Mouse (Mus musculus) CH12.LX (cell line): ENCODE data around the gene Ctnnd2.

Experiments used
- CTCF ChIP-seq, 2 experiments: IDR thresholded peaks in 1 of 2; conservative IDR thresholded peaks in 1 of 2; 2 replicates each; pipeline ENCODE4 v1.5.1; 2011 to 2012; ENCODE audit warnings: low read depth in 2 of 2, low read length in 2 of 2, improper control_type of control experiment in 1 of 2, inconsistent platforms in 1 of 2, mild to moderate bottlenecking in 1 of 2, moderate library complexity in 1 of 2
- ELF1 ChIP-seq: IDR thresholded peaks from 2 replicates; pipeline ENCODE4 v1.6.1; 2014; ENCODE audit warnings: low read depth, mild to moderate bottlenecking, inconsistent platforms, low read length, improper control_type of control experiment
- EP300 ChIP-seq: IDR thresholded peaks from 2 replicates; pipeline ENCODE4 v1.6.1; 2011; ENCODE audit warnings: low read length, improper control_type of control experiment
- ETS1 ChIP-seq: conservative IDR thresholded peaks from 2 replicates; pipeline ENCODE4 v1.6.1; 2012; ENCODE audit warnings: low read depth, mild to moderate bottlenecking, inconsistent platforms, low read length, improper control_type of control experiment, moderate library complexity
- IRF4 ChIP-seq: IDR thresholded peaks from 2 replicates; pipeline ENCODE4 v1.6.1; 2014; ENCODE audit warnings: low read depth, mild to moderate bottlenecking, inconsistent platforms, low read length, improper control_type of control experiment
- MAFK ChIP-seq: IDR thresholded peaks from 2 replicates; pipeline ENCODE4 v1.6.1; 2011; ENCODE audit warnings: low read length, improper control_type of control experiment; ENCODE audit not compliant: insufficient replicate concordance
- MAX ChIP-seq: IDR thresholded peaks from 2 replicates; pipeline ENCODE4 v1.6.1; 2011; ENCODE audit warnings: low read length, improper control_type of control experiment
- MAZ ChIP-seq: IDR thresholded peaks from 2 replicates; pipeline ENCODE4 v1.6.1; 2012; ENCODE audit warnings: low read depth, mild to moderate bottlenecking, inconsistent platforms, low read length, improper control_type of control experiment, moderate library complexity
- MEF2A ChIP-seq: IDR thresholded peaks from 2 replicates; pipeline ENCODE4 v1.6.1; 2014; ENCODE audit warnings: low read depth, mild to moderate bottlenecking, inconsistent platforms, low read length, improper control_type of control experiment, borderline replicate concordance
- MXI1 ChIP-seq: IDR thresholded peaks from 2 replicates; pipeline ENCODE4 v1.6.1; 2011; ENCODE audit warnings: mild to moderate bottlenecking, low read depth, low read length, improper control_type of control experiment
- POLR2A ChIP-seq: IDR thresholded peaks from 2 replicates; pipeline ENCODE4 v1.6.1; 2011; ENCODE audit warnings: low read depth, mild to moderate bottlenecking, improper control_type of control experiment, low read length
- SMC3 ChIP-seq: IDR thresholded peaks from 2 replicates; pipeline ENCODE4 v1.6.1; 2011; ENCODE audit warnings: low read depth, low read length, improper control_type of control experiment
- UBTF ChIP-seq: IDR thresholded peaks from 2 replicates; pipeline ENCODE4 v1.6.1; 2012; ENCODE audit warnings: low read depth, mild to moderate bottlenecking, inconsistent platforms, low read length, improper control_type of control experiment, moderate library complexity
- ZC3H11A ChIP-seq: IDR thresholded peaks from 2 replicates; pipeline ENCODE4 v1.6.1; 2012; ENCODE audit warnings: low read depth, mild to moderate bottlenecking, inconsistent platforms, low read length, improper control_type of control experiment

DNA sequence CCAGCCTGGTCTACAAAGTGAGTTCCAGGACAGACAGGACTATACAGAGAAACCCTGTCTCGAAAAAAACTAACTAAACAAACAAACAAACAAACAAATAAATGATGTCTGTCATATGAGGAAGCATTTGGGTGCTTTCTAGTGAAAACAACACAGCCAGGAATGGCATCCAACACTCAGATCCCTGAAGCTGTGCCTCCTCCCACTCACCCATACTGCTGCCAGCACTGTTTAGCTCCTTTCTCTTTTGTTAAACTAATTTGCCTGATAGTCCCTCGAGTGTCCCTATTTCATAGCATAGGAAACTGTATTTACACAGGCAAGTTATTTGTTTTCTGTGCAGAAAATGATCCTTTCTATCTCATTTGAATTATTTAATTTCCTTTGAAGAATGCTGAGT lies 546.8 kb downstream of the Ctnnd2 start:
- TF ChIP-seq ZC3H11A, result no peak
- TF ChIP-seq IRF4, result no peak
- no peak for TF ChIP-seq MAZ
- TF ChIP-seq ETS1, result no peak
- TF ChIP-seq MXI1, result no peak
- no peak for TF ChIP-seq POLR2A
- TF ChIP-seq UBTF, result no peak
- TF ChIP-seq MAX, result no peak
- no peak for TF ChIP-seq MAFK
- TF ChIP-seq MEF2A, result no peak
- TF ChIP-seq ELF1, result no peak
- no peak for TF ChIP-seq CTCF (conservative IDR thresholded peaks at IDR 0.05 in 1 of 2, IDR thresholded peaks at IDR 0.05 in 1 of 2; ENCODE audit: low read depth in 2 of 2, low read length in 2 of 2)
- TF ChIP-seq SMC3, result no peak
- no peak for TF ChIP-seq EP300
